Mouse (Mus musculus): ENCODE results near the gene Cyp26a1. TPM values are rescaled to one million over a fixed set of nuclear protein-coding genes. Genes with fewer than 3 reads are reported as not detected.

Cyp26a1 gene
- polyA plus RNA-seq, 1 experiment from 2014 or later, result 3.5 TPM

DNA sequence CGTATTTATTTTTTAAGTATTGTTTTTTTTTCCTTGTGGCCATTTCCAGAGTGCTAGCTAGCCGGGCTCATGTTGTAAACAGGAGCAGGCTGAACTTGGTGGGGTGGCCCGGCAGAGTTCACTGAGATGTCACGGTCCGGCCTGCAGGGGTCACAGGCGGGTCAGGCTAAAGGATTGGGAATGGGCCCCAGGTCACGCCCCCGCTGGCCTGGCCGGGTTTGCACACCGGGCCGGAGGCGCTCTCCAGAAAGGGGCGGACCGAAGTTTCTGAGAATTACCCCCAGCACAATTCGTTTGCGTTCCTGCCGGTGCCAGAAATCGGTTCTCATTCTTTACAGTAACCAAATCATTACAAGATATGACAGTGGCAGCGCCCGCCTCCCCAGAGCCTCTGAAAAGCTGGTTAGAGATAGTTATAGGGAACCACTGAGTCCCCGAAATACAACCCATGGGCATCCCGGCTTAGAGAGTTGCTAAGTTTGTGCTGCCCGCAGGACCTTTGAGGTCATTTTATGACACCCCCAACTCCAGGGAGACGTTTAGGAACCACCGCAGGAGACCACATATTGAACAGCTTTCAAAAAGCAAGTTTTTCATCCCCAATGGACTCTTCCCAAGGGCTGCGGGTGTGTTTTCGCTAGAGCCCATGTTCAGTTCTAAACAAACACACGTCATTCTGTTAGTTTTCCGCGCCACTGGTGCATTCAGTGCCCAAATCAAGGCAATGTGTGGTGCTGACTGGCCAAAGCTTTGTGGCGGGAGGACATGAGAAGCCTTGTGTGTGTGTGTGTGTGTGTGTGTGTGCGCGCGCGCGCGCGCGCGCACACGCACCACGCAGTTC lies 1.6 kb upstream of the Cyp26a1 start:
- H3K36me3 ChIP-seq (ENCODE audit: control insufficient read depth, insufficient read depth, low read length), result no peaks in the 10 kb centered on the region
- H3K9ac ChIP-seq (ENCODE audit: low read depth, low read length), result no peak overlapping the region
- H3K27me3 ChIP-seq (ENCODE audit: control insufficient read depth, insufficient read depth, low read length), result peaks cover 100% of the 10 kb centered on the region
- H3K4me1 ChIP-seq (ENCODE audit: control insufficient read depth, insufficient read depth, low read length), result peaks cover 32% of the 10 kb centered on the region
- H3K9me3 ChIP-seq (ENCODE audit: control insufficient read depth, low read length), result no peaks in the 10 kb centered on the region
- WGBS, result 1% methylated on average over 42 of the region's 42 CpGs
- no peak overlapping the region for H3K27ac ChIP-seq (ENCODE audit: low read depth, low read length)
- peak overlapping the region; percentile 11; the same call in 1 of the 2 replicates for H3K4me2 ChIP-seq (replicated peaks; ENCODE audit: low read depth, low read length)
- H3K4me3 ChIP-seq (ENCODE audit: low read length), result peak overlapping the region; percentile 39; the same call in 1 of the 2 replicates
- no peak for ATAC-seq (ENCODE audit: low FRiP score, low TSS enrichment)

- Histone ChIP-seq H3K27me3 (ENCODE audit: control insufficient read depth, insufficient read depth, low read length) (peaks cover 100% of the 10 kb centered on the region), H3K9ac (ENCODE audit: low read depth, low read length) (no peak overlapping the region), H3K4me1 (ENCODE audit: control insufficient read depth, insufficient read depth, low read length) (peaks cover 32% of the 10 kb centered on the region), H3K36me3 (ENCODE audit: control insufficient read depth, insufficient read depth, low read length) (no peaks in the 10 kb centered on the region), H3K27ac (ENCODE audit: low read depth, low read length) (no peak overlapping the region), H3K9me3 (ENCODE audit: control insufficient read depth, low read length) (no peaks in the 10 kb centered on the region), H3K4me3 (ENCODE audit: low read length) (peak overlapping the region; percentile 39), H3K4me2 (replicated peaks; ENCODE audit: low read depth, low read length) (peak overlapping the region; percentile 56)
- ATAC-seq (ENCODE audit: low FRiP score, low TSS enrichment), result no peak
- 2% methylated on average over 22 of the region's 22 CpGs for WGBS
Observed at GRCm38 (mm10) chr19:37696603-37697334, 829 bp upstream of the Cyp26a1 start.

GRCm38 (mm10) chr19:37697335-37697636 lies 312 bp upstream of the Cyp26a1 start:
- Histone ChIP-seq H3K27me3 (ENCODE audit: control insufficient read depth, insufficient read depth, low read length) (peaks cover 100% of the 10 kb centered on the region), H3K4me2 (replicated peaks; ENCODE audit: low read depth, low read length) (peak overlapping the region; percentile 56), H3K27ac (ENCODE audit: low read depth, low read length) (no peak overlapping the region), H3K4me3 (ENCODE audit: low read length) (peak overlapping the region; percentile 39), H3K9me3 (ENCODE audit: control insufficient read depth, low read length) (no peaks in the 10 kb centered on the region), H3K4me1 (ENCODE audit: control insufficient read depth, insufficient read depth, low read length) (peaks cover 32% of the 10 kb centered on the region), H3K36me3 (ENCODE audit: control insufficient read depth, insufficient read depth, low read length) (no peaks in the 10 kb centered on the region), H3K9ac (ENCODE audit: low read depth, low read length) (no peak overlapping the region)
- under 1% methylated on average over 18 of the region's 18 CpGs for WGBS
- ATAC-seq (ENCODE audit: low FRiP score, low TSS enrichment), result no peak

- whole genome bisulfite sequencing, result under 1% methylated on average over 62 of the region's 63 CpGs
- Histone ChIP-seq H3K4me1 (ENCODE audit: control insufficient read depth, insufficient read depth, low read length) (peaks cover 28% of the 10 kb centered on the region), H3K9me3 (ENCODE audit: control insufficient read depth, low read length) (no peaks in the 10 kb centered on the region), H3K9ac (ENCODE audit: low read depth, low read length) (no peak overlapping the region), H3K27me3 (ENCODE audit: control insufficient read depth, insufficient read depth, low read length) (peaks cover 100% of the 10 kb centered on the region), H3K4me3 (ENCODE audit: low read length) (peak overlapping the region; percentile 39), H3K27ac (ENCODE audit: low read depth, low read length) (no peak overlapping the region), H3K4me2 (replicated peaks; ENCODE audit: low read depth, low read length) (peak overlapping the region; percentile 56), H3K36me3 (ENCODE audit: control insufficient read depth, insufficient read depth, low read length) (no peaks in the 10 kb centered on the region)
- no peak for ATAC-seq (ENCODE audit: low FRiP score, low TSS enrichment)
Observed at GRCm38 (mm10) chr19:37698273-37699160, 919 bp downstream of the Cyp26a1 start.

DNA sequence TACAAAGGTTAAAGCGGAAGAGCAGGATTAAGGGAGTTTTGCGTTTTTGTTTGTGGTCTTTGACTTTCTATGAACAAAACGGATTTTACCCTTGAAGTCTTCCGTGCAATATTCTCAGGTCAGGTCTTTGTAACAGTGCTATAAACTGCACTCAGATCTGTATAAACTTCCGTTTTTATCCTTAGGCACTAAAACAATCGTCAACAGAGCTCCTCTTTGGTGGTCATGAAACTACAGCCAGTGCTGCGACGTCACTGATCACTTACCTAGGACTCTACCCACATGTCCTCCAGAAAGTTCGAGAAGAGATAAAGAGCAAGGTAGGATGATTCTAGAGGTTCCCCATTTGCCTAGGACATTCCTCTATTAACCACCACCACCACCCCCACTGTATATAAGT lies 2.1 kb downstream of the Cyp26a1 start:
- Histone ChIP-seq H3K36me3 (ENCODE audit: control insufficient read depth, insufficient read depth, low read length) (no peaks in the 10 kb centered on the region), H3K9ac (ENCODE audit: low read depth, low read length) (no peak overlapping the region), H3K4me1 (ENCODE audit: control insufficient read depth, insufficient read depth, low read length) (peaks cover 28% of the 10 kb centered on the region), H3K4me2 (replicated peaks; ENCODE audit: low read depth, low read length) (no peak overlapping the region), H3K27ac (ENCODE audit: low read depth, low read length) (no peak overlapping the region), H3K4me3 (ENCODE audit: low read length) (no peak overlapping the region), H3K9me3 (ENCODE audit: control insufficient read depth, low read length) (no peaks in the 10 kb centered on the region), H3K27me3 (ENCODE audit: control insufficient read depth, insufficient read depth, low read length) (peaks cover 88% of the 10 kb centered on the region)
- ATAC-seq (ENCODE audit: low FRiP score, low TSS enrichment), result no peak
- 9% methylated on average over 9 of the region's 9 CpGs for WGBS

DNA sequence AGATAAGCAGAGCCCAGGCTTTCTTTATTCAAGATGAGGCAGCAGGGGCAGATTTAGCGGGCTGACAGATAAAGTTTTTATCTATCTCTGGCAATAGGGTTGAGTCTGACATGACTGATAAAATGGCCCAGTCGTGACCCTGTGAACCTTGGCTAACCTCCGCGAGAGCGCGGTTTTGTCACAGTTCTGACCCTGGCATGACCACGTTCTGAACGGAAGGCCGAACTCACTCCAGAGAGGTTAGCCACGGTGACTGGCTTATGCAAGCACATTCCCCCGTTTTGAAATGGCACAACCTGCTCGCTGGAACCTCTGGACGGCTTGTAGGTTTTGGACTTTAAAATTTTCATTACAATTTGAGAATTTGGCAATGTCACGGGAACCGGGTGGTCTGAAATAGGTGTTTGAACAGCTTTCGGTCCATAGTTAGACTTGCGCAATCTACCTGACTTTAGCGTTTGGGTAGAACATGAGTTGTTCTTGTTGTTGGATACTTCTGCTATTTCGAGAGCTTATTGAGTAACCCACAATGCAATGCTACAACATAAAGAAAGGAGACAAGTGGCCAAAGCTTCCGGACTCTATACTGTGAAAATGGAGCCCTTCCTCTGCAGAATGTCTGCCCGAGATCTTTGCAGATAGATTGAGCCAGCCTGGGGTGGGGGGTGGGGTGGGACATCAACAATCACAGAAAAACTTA lies 4.9 kb downstream of the Cyp26a1 start:
- peaks cover 8% of the 10 kb centered on the region for H3K4me1 ChIP-seq (ENCODE audit: control insufficient read depth, insufficient read depth, low read length)
- ATAC-seq (ENCODE audit: low FRiP score, low TSS enrichment), result no peak
- no peak overlapping the region for H3K27ac ChIP-seq (ENCODE audit: low read depth, low read length)
- no peaks in the 10 kb centered on the region for H3K9me3 ChIP-seq (ENCODE audit: control insufficient read depth, low read length)
- no peak overlapping the region for H3K4me2 ChIP-seq (replicated peaks; ENCODE audit: low read depth, low read length)
- peaks cover 60% of the 10 kb centered on the region for H3K27me3 ChIP-seq (ENCODE audit: control insufficient read depth, insufficient read depth, low read length)
- H3K9ac ChIP-seq (ENCODE audit: low read depth, low read length), result no peak overlapping the region
- no peaks in the 10 kb centered on the region for H3K36me3 ChIP-seq (ENCODE audit: control insufficient read depth, insufficient read depth, low read length)
- 61% methylated on average over 21 of the region's 21 CpGs for WGBS
- H3K4me3 ChIP-seq (ENCODE audit: low read length), result no peak overlapping the region

DNA sequence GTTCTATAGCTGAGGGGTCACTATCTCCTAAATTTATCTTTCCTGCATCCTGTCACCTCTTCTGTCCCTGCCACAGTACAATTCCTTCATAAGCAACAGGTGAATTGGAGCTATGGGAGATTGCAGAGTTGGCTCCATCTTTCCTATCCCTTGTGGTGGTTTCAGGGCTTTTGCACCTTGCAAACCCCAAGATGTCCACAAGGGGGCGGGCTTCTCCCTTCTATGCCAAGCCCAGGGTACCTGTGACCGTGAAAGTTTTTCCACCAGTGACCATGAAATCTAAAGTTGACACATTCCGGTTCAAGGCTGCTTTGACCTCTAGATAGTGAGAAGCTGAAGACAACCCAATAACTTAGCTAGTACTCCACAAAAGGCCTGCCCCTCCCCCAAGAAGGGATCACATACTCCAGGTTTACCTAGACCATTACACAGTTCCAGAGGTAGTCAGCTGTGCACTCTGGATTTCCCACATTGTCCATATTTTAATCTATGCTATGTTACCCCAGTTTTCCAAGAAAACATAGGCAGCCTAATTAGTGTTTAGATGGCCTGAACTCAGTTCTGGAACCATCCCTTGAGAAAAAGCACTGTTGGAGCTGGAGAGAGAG lies 6.4 kb downstream of the Cyp26a1 start:
- Histone ChIP-seq H3K27me3 (ENCODE audit: control insufficient read depth, insufficient read depth, low read length) (peaks cover 45% of the 10 kb centered on the region), H3K9me3 (ENCODE audit: control insufficient read depth, low read length) (no peaks in the 10 kb centered on the region), H3K36me3 (ENCODE audit: control insufficient read depth, insufficient read depth, low read length) (no peaks in the 10 kb centered on the region), H3K27ac (ENCODE audit: low read depth, low read length) (no peak overlapping the region), H3K4me1 (ENCODE audit: control insufficient read depth, insufficient read depth, low read length) (no peaks in the 10 kb centered on the region), H3K4me3 (ENCODE audit: low read length) (no peak overlapping the region), H3K9ac (ENCODE audit: low read depth, low read length) (no peak overlapping the region), H3K4me2 (replicated peaks; ENCODE audit: low read depth, low read length) (no peak overlapping the region)
- peak; percentile 20; the same call in 1 of the 2 replicates for ATAC-seq (ENCODE audit: low FRiP score, low TSS enrichment)
- 7% methylated on average over 3 of the region's 3 CpGs for WGBS

DNA sequence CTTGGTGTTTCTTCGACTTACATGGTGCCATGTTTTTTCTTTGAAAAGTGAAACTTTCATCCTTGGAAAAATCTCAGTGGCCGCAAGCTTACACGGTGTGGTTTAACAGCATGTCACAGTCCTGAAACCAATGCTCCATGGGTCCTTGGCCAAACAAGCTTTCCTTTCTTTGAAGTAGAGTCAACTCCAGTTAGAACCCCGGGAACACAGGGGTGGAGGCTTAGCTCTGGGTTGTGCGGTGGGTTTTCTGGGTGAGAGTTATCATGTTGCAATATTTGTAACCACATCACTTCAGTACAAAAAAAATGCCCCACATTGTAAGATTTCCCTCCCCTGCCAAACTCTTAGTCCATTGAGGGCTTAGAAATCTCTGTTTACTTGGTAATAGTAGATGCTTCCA lies 8.1 kb downstream of the Cyp26a1 start:
- WGBS, result 82% methylated on average over 5 of the region's 5 CpGs

More for the DNA sequence above, 8.1 kb downstream of the Cyp26a1 start:
- Histone ChIP-seq H3K4me1 (ENCODE audit: control insufficient read depth, insufficient read depth, low read length) (no peaks in the 10 kb centered on the region), H3K9ac (ENCODE audit: low read depth, low read length) (no peak overlapping the region), H3K36me3 (ENCODE audit: control insufficient read depth, insufficient read depth, low read length) (no peaks in the 10 kb centered on the region), H3K9me3 (ENCODE audit: control insufficient read depth, low read length) (no peaks in the 10 kb centered on the region), H3K27ac (ENCODE audit: low read depth, low read length) (no peak overlapping the region), H3K4me3 (ENCODE audit: low read length) (no peak overlapping the region), H3K4me2 (replicated peaks; ENCODE audit: low read depth, low read length) (no peak overlapping the region), H3K27me3 (ENCODE audit: control insufficient read depth, insufficient read depth, low read length) (peaks cover 28% of the 10 kb centered on the region)
- ATAC-seq (ENCODE audit: low FRiP score, low TSS enrichment), result no peak
